Mouse (Mus musculus): ENCODE measurements around the gene Selplg. TPM values are rescaled to one million over a fixed set of nuclear protein-coding genes. Genes with fewer than 3 reads are reported as not detected.
"Not testable (repeated sequence)": the region's sequence is repeated elsewhere in the genome, so short reads cannot be mapped to it uniquely, and the experiment has no call there.

Gene Selplg
- polyA plus RNA-seq, 1 experiment from 2014 or later = 2.2 TPM

GRCm38 (mm10) chr5:113815638-113816152 is 16.7 kb downstream of the Selplg start:
- no peak overlapping the region; the same call in 1 of the 2 replicates for H3K27ac ChIP-seq
- 0 out of 2 replicates have a peak overlapping the region, but pooled peaks have one; percentile 32 for H3K9ac ChIP-seq
- no peak for ATAC-seq (ENCODE audit: insufficient number of reproducible peaks, insufficient read depth, low FRiP score, low TSS enrichment, low read depth)
- H3K4me1 ChIP-seq = peaks cover 8% of the 10 kb centered on the region
- H3K4me2 ChIP-seq = peak overlapping the region; percentile 30; the same call in 1 of the 2 replicates
- peaks cover 4% of the 10 kb centered on the region; the same call in 1 of the 2 replicates for H3K27me3 ChIP-seq
- no peak overlapping the region for H3K4me3 ChIP-seq
- no peaks in the 10 kb centered on the region for H3K36me3 ChIP-seq
- peaks cover 7% of the 10 kb centered on the region for H3K9me3 ChIP-seq
- WGBS = 10% methylated on average over 15 of the region's 15 CpGs

- Histone ChIP-seq H3K9me3 (peaks cover 8% of the 10 kb centered on the region), H3K4me3 (no peak overlapping the region), H3K27me3 (peaks cover 4% of the 10 kb centered on the region; the same call in 1 of the 2 replicates), H3K4me1 (peaks cover 8% of the 10 kb centered on the region), H3K9ac (no peak overlapping the region), H3K27ac (no peak overlapping the region), H3K4me2 (no peak overlapping the region), H3K36me3 (no peaks in the 10 kb centered on the region)
- ATAC-seq (ENCODE audit: insufficient number of reproducible peaks, insufficient read depth, low FRiP score, low TSS enrichment, low read depth) = 0 out of 2 replicates have a peak, but pooled peaks have one; percentile 11
- WGBS = 52% methylated on average over 11 of the region's 11 CpGs
Measured at GRCm38 (mm10) chr5:113815041-113815389, 17.4 kb downstream of the Selplg start.

GRCm38 (mm10) chr5:113814111-113815040 is 18.1 kb downstream of the Selplg start:
- H3K9ac ChIP-seq = no peak overlapping the region
- no peak overlapping the region for H3K27ac ChIP-seq
- WGBS = 29% methylated on average over 27 of the region's 27 CpGs
- ATAC-seq (ENCODE audit: insufficient number of reproducible peaks, insufficient read depth, low FRiP score, low TSS enrichment, low read depth) = 0 out of 2 replicates have a peak, but pooled peaks have one; percentile 38
- H3K27me3 ChIP-seq = peaks cover 4% of the 10 kb centered on the region; the same call in 1 of the 2 replicates
- peaks cover 8% of the 10 kb centered on the region for H3K4me1 ChIP-seq
- no peaks in the 10 kb centered on the region for H3K36me3 ChIP-seq
- H3K4me3 ChIP-seq = no peak overlapping the region
- no peak overlapping the region for H3K4me2 ChIP-seq
- H3K9me3 ChIP-seq = peaks cover 8% of the 10 kb centered on the region

- H3K9me3 ChIP-seq = peaks cover 8% of the 10 kb centered on the region
- peaks cover 4% of the 10 kb centered on the region; the same call in 1 of the 2 replicates for H3K27me3 ChIP-seq
- no peak overlapping the region for H3K4me3 ChIP-seq
- H3K27ac ChIP-seq = no peak overlapping the region
- H3K4me2 ChIP-seq = no peak overlapping the region
- no peak overlapping the region for H3K9ac ChIP-seq
- H3K4me1 ChIP-seq = peaks cover 14% of the 10 kb centered on the region
- WGBS = 22% methylated on average over 9 of the region's 9 CpGs
- H3K36me3 ChIP-seq = no peaks in the 10 kb centered on the region
- ATAC-seq (ENCODE audit: insufficient number of reproducible peaks, insufficient read depth, low FRiP score, low TSS enrichment, low read depth) = no peak
Measured at GRCm38 (mm10) chr5:113813608-113814007, 18.8 kb downstream of the Selplg start.

- H3K9me3 ChIP-seq = peaks cover 8% of the 10 kb centered on the region
- no peak overlapping the region for H3K9ac ChIP-seq
- peaks cover 23% of the 10 kb centered on the region for H3K4me1 ChIP-seq
- WGBS = 88% methylated on average over 2 of the region's 2 CpGs
- no peak overlapping the region for H3K27ac ChIP-seq
- H3K4me2 ChIP-seq = no peak overlapping the region
- H3K36me3 ChIP-seq = no peaks in the 10 kb centered on the region
- no peak for ATAC-seq (ENCODE audit: insufficient number of reproducible peaks, insufficient read depth, low FRiP score, low TSS enrichment, low read depth)
- no peak overlapping the region for H3K4me3 ChIP-seq
- peaks cover 4% of the 10 kb centered on the region; the same call in 1 of the 2 replicates for H3K27me3 ChIP-seq
Measured at GRCm38 (mm10) chr5:113812638-113813037, 19.8 kb downstream of the Selplg start.

- H3K36me3 ChIP-seq; H3K27ac ChIP-seq; H3K4me2 ChIP-seq; H3K27me3 ChIP-seq; H3K4me3 ChIP-seq; H3K9me3 ChIP-seq; ATAC-seq (ENCODE audit: insufficient number of reproducible peaks, insufficient read depth, low FRiP score, low TSS enrichment, low read depth); H3K9ac ChIP-seq: not testable (repeated sequence)
- 20% methylated on average over 11 of the region's 12 CpGs for WGBS
- H3K4me1 ChIP-seq = peaks cover 29% of the 10 kb centered on the region
Measured at GRCm38 (mm10) chr5:113811824-113812420, 20.5 kb downstream of the Selplg start.

GRCm38 (mm10) chr5:113810111-113810510 is 22.3 kb downstream of the Selplg start:
- H3K27me3 ChIP-seq = peaks cover 4% of the 10 kb centered on the region; the same call in 1 of the 2 replicates
- no peak overlapping the region for H3K27ac ChIP-seq
- peaks cover 8% of the 10 kb centered on the region for H3K9me3 ChIP-seq
- peaks cover 27% of the 10 kb centered on the region for H3K4me1 ChIP-seq
- 89% methylated on average over 4 of the region's 4 CpGs for WGBS
- no peak overlapping the region for H3K4me2 ChIP-seq
- no peak for ATAC-seq (ENCODE audit: insufficient number of reproducible peaks, insufficient read depth, low FRiP score, low TSS enrichment, low read depth)
- no peak overlapping the region for H3K4me3 ChIP-seq
- H3K36me3 ChIP-seq = no peaks in the 10 kb centered on the region
- no peak overlapping the region for H3K9ac ChIP-seq

- peak; percentile 17; the same call in 1 of the 2 replicates for ATAC-seq (ENCODE audit: insufficient number of reproducible peaks, insufficient read depth, low FRiP score, low TSS enrichment, low read depth)
- Histone ChIP-seq H3K4me1 (peaks cover 44% of the 10 kb centered on the region), H3K36me3 (no peaks in the 10 kb centered on the region), H3K4me2 (peak overlapping the region; percentile 12), H3K4me3 (no peak overlapping the region), H3K27ac (peak overlapping the region; percentile 53), H3K9ac (0 out of 2 replicates have a peak overlapping the region, but pooled peaks have one; percentile 28), H3K27me3 (no peaks in the 10 kb centered on the region), H3K9me3 (peaks cover 8% of the 10 kb centered on the region)
- WGBS = 14% methylated on average over 2 of the region's 2 CpGs
Measured at GRCm38 (mm10) chr5:113808177-113808576, 24.3 kb downstream of the Selplg start.

- H3K9me3 ChIP-seq = peaks cover 8% of the 10 kb centered on the region
- no peaks in the 10 kb centered on the region for H3K27me3 ChIP-seq
- peak overlapping the region; percentile 53 for H3K27ac ChIP-seq
- WGBS = 17% methylated on average over 9 of the region's 9 CpGs
- peaks cover 44% of the 10 kb centered on the region for H3K4me1 ChIP-seq
- H3K4me2 ChIP-seq = peak overlapping the region; percentile 12; the same call in 1 of the 2 replicates
- no peak for ATAC-seq (ENCODE audit: insufficient number of reproducible peaks, insufficient read depth, low FRiP score, low TSS enrichment, low read depth)
- H3K4me3 ChIP-seq = no peak overlapping the region
- H3K36me3 ChIP-seq = no peaks in the 10 kb centered on the region
- H3K9ac ChIP-seq = 0 out of 2 replicates have a peak overlapping the region, but pooled peaks have one; percentile 28
Measured at GRCm38 (mm10) chr5:113807712-113808111, 24.7 kb downstream of the Selplg start.

GRCm38 (mm10) chr5:113806414-113806813 is 26.0 kb downstream of the Selplg start:
- Histone ChIP-seq H3K36me3 (no peaks in the 10 kb centered on the region), H3K27me3 (no peaks in the 10 kb centered on the region), H3K27ac (no peak overlapping the region), H3K9ac (no peak overlapping the region), H3K4me2 (no peak overlapping the region), H3K9me3 (peaks cover 5% of the 10 kb centered on the region), H3K4me3 (no peak overlapping the region), H3K4me1 (peaks cover 44% of the 10 kb centered on the region)
- no peak for ATAC-seq (ENCODE audit: insufficient number of reproducible peaks, insufficient read depth, low FRiP score, low TSS enrichment, low read depth)
- WGBS = 34% methylated on average over 10 of the region's 10 CpGs

GRCm38 (mm10) chr5:113805301-113805700 is 27.1 kb downstream of the Selplg start:
- no peak overlapping the region for H3K9ac ChIP-seq
- H3K27me3 ChIP-seq = no peaks in the 10 kb centered on the region
- peaks cover 51% of the 10 kb centered on the region for H3K4me1 ChIP-seq
- WGBS = 70% methylated on average over 9 of the region's 9 CpGs
- H3K27ac ChIP-seq = 0 out of 2 replicates have a peak overlapping the region, but pooled peaks have one; percentile 64
- no peak overlapping the region for H3K4me3 ChIP-seq
- H3K4me2 ChIP-seq = no peak overlapping the region
- H3K9me3 ChIP-seq = no peaks in the 10 kb centered on the region
- H3K36me3 ChIP-seq = no peaks in the 10 kb centered on the region
- no peak for ATAC-seq (ENCODE audit: insufficient number of reproducible peaks, insufficient read depth, low FRiP score, low TSS enrichment, low read depth)
